Mouse (Mus musculus): ENCODE measurements around the gene Cdk5rap1. TPM values are rescaled to one million over a fixed set of nuclear protein-coding genes. Genes with fewer than 3 reads are reported as not detected.
A peak's percentile ranks its signal among the peaks of the same experiment; 100 is the strongest.
"Not testable (repeated sequence)": the region's sequence is repeated elsewhere in the genome, so short reads cannot be mapped to it uniquely, and the experiment has no call there.

The Cdk5rap1 gene
- polyA plus RNA-seq, 1 experiment from 2014 or later: 24.1 TPM

DNA sequence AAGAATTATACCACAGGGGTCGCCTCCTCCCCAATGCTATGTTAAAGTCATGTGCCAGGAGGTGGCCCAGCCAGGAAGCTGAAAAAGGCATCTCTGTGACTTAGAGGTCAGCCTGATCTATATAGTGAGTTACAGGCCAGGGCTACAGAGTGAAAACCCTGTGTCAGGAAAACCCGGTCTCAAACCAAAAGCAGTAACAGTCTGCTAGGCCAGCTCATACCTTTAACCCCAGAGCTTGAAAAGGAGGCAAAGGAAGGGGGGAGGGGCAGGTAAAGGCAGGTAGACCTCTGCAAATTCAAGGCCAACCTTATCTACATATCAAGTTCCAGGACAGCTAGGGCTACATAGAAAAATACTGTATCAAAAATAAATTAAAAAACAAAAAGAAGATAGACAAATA lies 33.5 kb downstream of the Cdk5rap1 start:
- no peak overlapping the region for H3K27ac ChIP-seq (ENCODE audit: low read depth, low read length)
- DNase-seq (ENCODE audit: low spot score): no peak
- WGBS: 69% methylated on average over 2 of the region's 2 CpGs
- H3K9ac ChIP-seq (ENCODE audit: low read length): no peak overlapping the region
- peaks cover 27% of the 10 kb centered on the region for H3K36me3 ChIP-seq (ENCODE audit: control insufficient read depth, insufficient read depth, low read length)
- H3K9me3 ChIP-seq (replicated peaks; ENCODE audit: control insufficient read depth, low read length): no peaks in the 10 kb centered on the region
- H3K4me3 ChIP-seq (ENCODE audit: low read depth, low read length): no peak overlapping the region
- ATAC-seq: no peak
- H3K27me3 ChIP-seq (replicated peaks; ENCODE audit: control insufficient read depth, insufficient read depth, low read length): no peaks in the 10 kb centered on the region
- no peaks in the 10 kb centered on the region for H3K4me1 ChIP-seq (ENCODE audit: control insufficient read depth, insufficient read depth, low read length)
- no peak overlapping the region for H3K4me2 ChIP-seq (ENCODE audit: low read length)

DNA sequence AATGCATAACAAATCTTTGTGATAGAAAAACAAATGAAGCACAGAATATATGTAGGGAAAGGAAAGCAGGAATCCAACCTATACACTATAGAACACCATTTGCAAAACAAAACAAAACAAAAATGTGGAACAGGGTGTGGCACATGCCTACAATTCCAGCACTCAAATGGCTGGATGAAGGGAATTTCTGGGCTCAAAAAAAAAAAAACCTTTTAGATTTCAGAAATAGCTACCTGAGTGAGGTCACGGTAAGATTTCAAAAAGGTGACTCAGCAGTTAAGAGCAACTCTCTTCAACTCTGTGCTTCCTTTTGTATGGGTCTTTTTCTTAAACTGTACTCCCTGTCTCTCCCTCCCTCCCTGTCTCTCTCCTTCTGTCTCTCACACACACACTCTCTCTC lies 34.6 kb downstream of the Cdk5rap1 start:
- ATAC-seq (no peak), DNase-seq (ENCODE audit: low spot score) (no peak)
- Histone ChIP-seq H3K36me3 (ENCODE audit: control insufficient read depth, insufficient read depth, low read length) (peaks cover 23% of the 10 kb centered on the region), H3K27me3 (replicated peaks; ENCODE audit: control insufficient read depth, insufficient read depth, low read length) (no peaks in the 10 kb centered on the region), H3K9me3 (replicated peaks; ENCODE audit: control insufficient read depth, low read length) (no peaks in the 10 kb centered on the region), H3K4me3 (ENCODE audit: low read depth, low read length) (no peak overlapping the region), H3K27ac (ENCODE audit: low read depth, low read length) (no peak overlapping the region), H3K4me1 (ENCODE audit: control insufficient read depth, insufficient read depth, low read length) (no peaks in the 10 kb centered on the region), H3K9ac (ENCODE audit: low read length) (no peak overlapping the region), H3K4me2 (ENCODE audit: low read length) (no peak overlapping the region)
- 84% methylated on average over 1 of the region's 1 CpGs for WGBS

DNA sequence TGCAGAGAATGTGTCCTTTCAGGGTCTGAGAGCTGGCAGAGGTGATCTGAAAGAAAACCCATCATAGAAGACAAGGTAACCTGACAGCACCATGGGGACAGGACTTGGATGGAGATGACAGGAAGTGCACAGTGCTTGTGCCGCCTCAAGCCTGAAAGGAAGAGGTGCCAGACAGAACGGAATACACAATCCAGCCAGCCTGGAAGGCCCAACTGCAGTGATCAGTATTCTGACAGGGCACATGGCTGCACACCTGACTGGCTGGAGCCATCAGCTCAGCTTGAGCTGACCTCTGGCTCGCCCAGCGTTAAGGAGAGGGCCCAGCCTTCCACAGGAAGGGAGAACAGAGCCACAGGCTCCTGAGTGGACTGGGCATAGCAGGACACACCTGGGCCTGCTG lies 37.2 kb downstream of the Cdk5rap1 start:
- ATAC-seq: no peak
- H3K4me3 ChIP-seq (ENCODE audit: low read depth, low read length): no peak overlapping the region
- H3K4me1 ChIP-seq (ENCODE audit: control insufficient read depth, insufficient read depth, low read length): no peaks in the 10 kb centered on the region
- H3K9ac ChIP-seq (ENCODE audit: low read length): no peak overlapping the region
- no peak overlapping the region for H3K4me2 ChIP-seq (ENCODE audit: low read length)
- DNase-seq (ENCODE audit: low spot score): no peak
- no peak overlapping the region for H3K27ac ChIP-seq (ENCODE audit: low read depth, low read length)
- WGBS: 86% methylated on average over 4 of the region's 4 CpGs
- H3K36me3 ChIP-seq (ENCODE audit: control insufficient read depth, insufficient read depth, low read length): peaks cover 10% of the 10 kb centered on the region
- no peaks in the 10 kb centered on the region for H3K27me3 ChIP-seq (replicated peaks; ENCODE audit: control insufficient read depth, insufficient read depth, low read length)
- no peaks in the 10 kb centered on the region for H3K9me3 ChIP-seq (replicated peaks; ENCODE audit: control insufficient read depth, low read length)

DNA sequence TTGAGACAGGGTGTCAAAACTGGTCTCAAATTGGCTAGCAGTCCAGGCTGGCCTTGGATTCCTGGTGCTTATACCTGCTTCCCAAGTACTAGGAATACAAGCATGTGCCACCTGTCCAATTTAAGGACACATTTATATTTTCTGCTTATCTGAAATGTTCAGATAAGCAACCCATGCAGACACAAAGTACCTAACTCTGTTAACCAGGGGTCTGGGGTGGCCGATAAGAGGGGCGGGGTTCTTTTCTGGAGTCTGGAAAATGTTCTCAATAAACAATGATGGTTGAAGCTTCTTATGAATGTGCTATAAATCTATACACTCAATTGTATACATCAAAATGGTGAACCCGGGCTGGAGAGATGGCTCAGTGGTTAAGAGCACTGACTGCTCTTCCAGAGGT lies 46.0 kb downstream of the Cdk5rap1 start:
- H3K9ac ChIP-seq (ENCODE audit: low read length): no peak overlapping the region
- ATAC-seq: no peak
- H3K4me3 ChIP-seq (ENCODE audit: low read depth, low read length): no peak overlapping the region
- no peak for DNase-seq (ENCODE audit: low spot score)
- no peaks in the 10 kb centered on the region for H3K9me3 ChIP-seq (replicated peaks; ENCODE audit: control insufficient read depth, low read length)
- H3K27me3 ChIP-seq (replicated peaks; ENCODE audit: control insufficient read depth, insufficient read depth, low read length): no peaks in the 10 kb centered on the region
- no peak overlapping the region for H3K4me2 ChIP-seq (ENCODE audit: low read length)
- H3K27ac ChIP-seq (ENCODE audit: low read depth, low read length): no peak overlapping the region
- H3K4me1 ChIP-seq (ENCODE audit: control insufficient read depth, insufficient read depth, low read length): no peaks in the 10 kb centered on the region
- 92% methylated on average over 3 of the region's 3 CpGs for WGBS
- H3K36me3 ChIP-seq (ENCODE audit: control insufficient read depth, insufficient read depth, low read length): no peaks in the 10 kb centered on the region

DNA sequence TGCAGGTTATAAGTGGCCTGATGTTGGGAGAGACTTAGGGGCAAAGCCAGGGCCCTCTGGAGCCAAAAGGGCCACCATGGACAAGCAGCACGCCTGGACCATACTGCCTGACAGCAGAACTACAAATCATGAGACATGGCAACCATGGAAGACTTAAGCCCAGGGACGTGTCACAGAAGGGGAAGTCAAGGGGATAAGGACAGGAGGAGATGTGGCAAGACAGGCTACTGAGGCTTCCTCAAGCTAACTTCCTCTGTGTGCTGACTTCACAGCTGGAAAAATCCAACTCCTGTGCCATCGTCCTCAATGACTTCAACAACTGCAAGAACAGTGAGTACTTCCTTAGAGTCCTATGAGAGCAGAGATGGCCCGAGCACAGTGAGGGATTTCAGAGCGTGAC lies 59.0 kb downstream of the Cdk5rap1 start:
- not testable (repeated sequence) for H3K27me3 ChIP-seq (replicated peaks; ENCODE audit: control insufficient read depth, insufficient read depth, low read length); H3K9me3 ChIP-seq (replicated peaks; ENCODE audit: control insufficient read depth, low read length); H3K4me1 ChIP-seq (ENCODE audit: control insufficient read depth, insufficient read depth, low read length); ATAC-seq; H3K9ac ChIP-seq (ENCODE audit: low read length); H3K36me3 ChIP-seq (ENCODE audit: control insufficient read depth, insufficient read depth, low read length); DNase-seq (ENCODE audit: low spot score); H3K27ac ChIP-seq (ENCODE audit: low read depth, low read length); H3K4me2 ChIP-seq (ENCODE audit: low read length); H3K4me3 ChIP-seq (ENCODE audit: low read depth, low read length)
- WGBS: 79% methylated on average over 5 of the region's 5 CpGs

DNA sequence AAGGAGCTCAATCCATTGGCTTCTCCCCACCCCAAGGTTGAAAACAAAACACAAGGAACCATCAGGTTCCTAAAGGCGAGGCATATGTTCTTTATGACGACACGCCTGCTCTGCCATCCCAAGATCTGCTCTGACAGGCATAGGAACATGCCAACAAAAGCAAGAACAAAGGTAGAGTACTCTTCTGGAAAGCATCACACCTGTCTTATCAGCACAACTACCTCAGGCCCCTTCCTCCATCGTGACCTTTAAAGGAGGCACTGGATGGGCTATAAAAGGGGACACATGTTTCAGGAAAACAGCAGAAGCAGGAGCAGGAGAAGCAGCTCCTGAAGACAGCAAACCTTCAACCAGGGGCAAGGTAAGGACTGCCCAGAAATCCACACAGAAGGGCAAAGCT lies 65.9 kb downstream of the Cdk5rap1 start, which contains the start of gene Bpifb9b:
TSS of gene Bpifb9b (plus strand) at position 301 of the 400 bp plus-strand sequence.
- not testable (repeated sequence) for H3K4me2 ChIP-seq (ENCODE audit: low read length); DNase-seq (ENCODE audit: low spot score); H3K4me3 ChIP-seq (ENCODE audit: low read depth, low read length); H3K9me3 ChIP-seq (replicated peaks; ENCODE audit: control insufficient read depth, low read length); H3K9ac ChIP-seq (ENCODE audit: low read length); H3K27ac ChIP-seq (ENCODE audit: low read depth, low read length); H3K4me1 ChIP-seq (ENCODE audit: control insufficient read depth, insufficient read depth, low read length); ATAC-seq; H3K27me3 ChIP-seq (replicated peaks; ENCODE audit: control insufficient read depth, insufficient read depth, low read length); H3K36me3 ChIP-seq (ENCODE audit: control insufficient read depth, insufficient read depth, low read length)
- WGBS: 81% methylated on average over 4 of the region's 4 CpGs

DNA sequence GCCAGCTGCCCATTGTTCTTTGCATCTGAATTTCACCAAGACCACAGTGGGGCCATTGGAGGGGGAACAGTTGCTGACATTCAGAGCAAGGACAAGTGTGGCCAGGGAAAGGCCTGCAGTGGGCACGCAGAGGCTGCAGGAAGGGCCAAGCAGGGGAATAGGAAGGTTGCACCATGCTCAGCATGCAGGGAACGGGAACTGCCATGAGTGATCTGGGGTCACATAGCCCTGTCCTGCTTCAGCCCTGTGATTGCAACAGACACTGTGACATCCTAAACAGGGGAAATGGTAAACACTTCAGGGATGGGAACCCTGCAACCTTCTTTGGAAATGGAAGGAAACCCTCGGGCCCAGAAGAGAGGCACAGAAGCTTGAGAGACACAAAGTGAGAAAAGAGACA lies 68.2 kb downstream of the Cdk5rap1 start:
- not testable (repeated sequence) for H3K9ac ChIP-seq (ENCODE audit: low read length); H3K27me3 ChIP-seq (replicated peaks; ENCODE audit: control insufficient read depth, insufficient read depth, low read length); H3K27ac ChIP-seq (ENCODE audit: low read depth, low read length); H3K4me2 ChIP-seq (ENCODE audit: low read length); H3K4me1 ChIP-seq (ENCODE audit: control insufficient read depth, insufficient read depth, low read length); H3K9me3 ChIP-seq (replicated peaks; ENCODE audit: control insufficient read depth, low read length); H3K36me3 ChIP-seq (ENCODE audit: control insufficient read depth, insufficient read depth, low read length); H3K4me3 ChIP-seq (ENCODE audit: low read depth, low read length); DNase-seq (ENCODE audit: low spot score); ATAC-seq
- 90% methylated on average over 1 of the region's 3 CpGs for WGBS

DNA sequence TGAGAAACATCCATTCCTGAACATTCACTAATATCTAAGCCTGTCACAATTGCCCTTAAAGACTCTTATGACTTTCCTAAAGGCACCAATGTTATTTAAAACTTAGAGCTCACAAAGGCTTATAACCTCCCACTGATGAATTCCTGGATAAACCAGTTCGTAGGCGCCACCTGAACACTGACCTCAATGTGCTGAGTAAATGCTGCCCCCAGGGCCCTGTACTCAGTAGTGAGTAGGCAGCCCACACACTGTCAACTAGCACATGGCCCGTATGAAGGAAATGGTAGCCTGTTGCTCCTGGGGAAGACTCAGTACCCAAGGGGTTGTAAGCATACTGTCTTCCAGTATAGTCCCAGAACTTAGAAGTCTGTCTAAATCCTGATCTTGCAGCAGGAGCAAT lies 71.0 kb downstream of the Cdk5rap1 start:
- WGBS: 89% methylated on average over 3 of the region's 3 CpGs
- H3K4me1 ChIP-seq (ENCODE audit: control insufficient read depth, insufficient read depth, low read length): no peaks in the 10 kb centered on the region
- ATAC-seq (no peak), DNase-seq (ENCODE audit: low spot score) (no peak)
- no peaks in the 10 kb centered on the region for H3K27me3 ChIP-seq (replicated peaks; ENCODE audit: control insufficient read depth, insufficient read depth, low read length)
- no peak overlapping the region for H3K4me2 ChIP-seq (ENCODE audit: low read length)
- no peak overlapping the region for H3K27ac ChIP-seq (ENCODE audit: low read depth, low read length)
- no peaks in the 10 kb centered on the region for H3K9me3 ChIP-seq (replicated peaks; ENCODE audit: control insufficient read depth, low read length)
- no peak overlapping the region for H3K4me3 ChIP-seq (ENCODE audit: low read depth, low read length)
- no peak overlapping the region for H3K9ac ChIP-seq (ENCODE audit: low read length)
- H3K36me3 ChIP-seq (ENCODE audit: control insufficient read depth, insufficient read depth, low read length): no peaks in the 10 kb centered on the region

DNA sequence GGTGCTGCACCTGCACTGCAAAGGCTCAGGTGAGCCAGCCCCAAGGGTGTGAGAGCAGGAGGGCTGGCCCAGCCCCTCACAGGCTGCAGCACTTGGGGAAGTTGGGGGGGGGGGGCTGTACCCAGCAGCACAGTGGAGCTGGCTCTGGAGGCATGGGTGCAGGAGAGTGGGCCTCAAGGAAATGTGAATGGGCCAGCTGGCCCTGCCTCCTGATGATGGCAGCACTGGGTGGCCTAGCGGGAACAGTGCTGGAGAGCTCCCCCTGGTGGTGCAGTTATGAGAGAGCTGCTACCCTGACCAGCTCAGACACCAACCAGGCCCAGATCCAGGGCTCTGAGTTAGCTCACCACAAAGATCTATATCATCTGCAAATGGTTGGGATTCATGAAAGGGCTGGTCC lies 72.3 kb downstream of the Cdk5rap1 start:
- H3K9ac ChIP-seq (ENCODE audit: low read length): no peak overlapping the region
- H3K9me3 ChIP-seq (replicated peaks; ENCODE audit: control insufficient read depth, low read length): no peaks in the 10 kb centered on the region
- H3K4me2 ChIP-seq (ENCODE audit: low read length): no peak overlapping the region
- no peaks in the 10 kb centered on the region for H3K4me1 ChIP-seq (ENCODE audit: control insufficient read depth, insufficient read depth, low read length)
- DNase-seq (ENCODE audit: low spot score) (peak; percentile 74), ATAC-seq (no peak)
- H3K36me3 ChIP-seq (ENCODE audit: control insufficient read depth, insufficient read depth, low read length): no peaks in the 10 kb centered on the region
- no peaks in the 10 kb centered on the region for H3K27me3 ChIP-seq (replicated peaks; ENCODE audit: control insufficient read depth, insufficient read depth, low read length)
- H3K27ac ChIP-seq (ENCODE audit: low read depth, low read length): no peak overlapping the region
- WGBS: 8% methylated on average over 1 of the region's 1 CpGs
- H3K4me3 ChIP-seq (ENCODE audit: low read depth, low read length): no peak overlapping the region
